Mouse (Mus musculus) bone marrow, adult 2 months (tissue): Measurements from ENCODE around the gene Gm5741. TPM values are rescaled to one million over a fixed set of nuclear protein-coding genes. Genes with fewer than 3 reads are reported as not detected.

Experiments used
- H3K27ac ChIP-seq: fragments of 200-500 bp; 2 replicates; pipeline ENCODE4 v1.5.1; 2012; ENCODE audit warnings: low read depth, mild to moderate bottlenecking, control low read depth, inconsistent platforms, low read length; ENCODE audit not compliant: control insufficient read depth, poor library complexity, insufficient read depth
- H3K4me1 ChIP-seq: fragments of 200-500 bp; 2 replicates; pipeline ENCODE4 v1.6.1; 2011; ENCODE audit warnings: low read length; ENCODE audit not compliant: control insufficient read depth, insufficient read depth
- H3K4me3 ChIP-seq: fragments of 200-500 bp; replicated peaks from 2 replicates; pipeline ENCODE3; 2011; ENCODE audit warnings: mild to moderate bottlenecking, low read depth, low read length, control low read depth; ENCODE audit not compliant: control insufficient read depth
- CTCF ChIP-seq: fragments of 200-500 bp; IDR thresholded peaks from 2 replicates; pipeline ENCODE4 v1.5.1; 2011; ENCODE audit warnings: low read length, control low read depth; ENCODE audit not compliant: control insufficient read depth, insufficient read depth
- POLR2A ChIP-seq: fragments of 200-500 bp; IDR thresholded peaks from 2 replicates; pipeline ENCODE4 v1.6.1; 2011; ENCODE audit warnings: low read depth, mild to moderate bottlenecking, control low read depth, low read length, borderline replicate concordance; ENCODE audit not compliant: control insufficient read depth
- WGBS: fragments of 180-500 bp; shearing (Covaris S2); methylation state at CpG from one replicate; pipeline ENCODE4 v1.1.7; 2018; 5-methylcytosine and 5-hydroxymethylcytosine counted together
- polyA plus RNA-seq: library from polyadenylated mRNA; stranded (reverse); fragments of >200 nt; gene quantifications from 2 replicates; pipeline ENCODE4 v1.2.4, GENCODE M21; 2011; ENCODE audit warnings: low replicate concordance; ENCODE audit not compliant: missing spikeins, insufficient read depth, insufficient read length

Gene Gm5741
- polyA plus RNA-seq, 1 experiment = not detected

DNA sequence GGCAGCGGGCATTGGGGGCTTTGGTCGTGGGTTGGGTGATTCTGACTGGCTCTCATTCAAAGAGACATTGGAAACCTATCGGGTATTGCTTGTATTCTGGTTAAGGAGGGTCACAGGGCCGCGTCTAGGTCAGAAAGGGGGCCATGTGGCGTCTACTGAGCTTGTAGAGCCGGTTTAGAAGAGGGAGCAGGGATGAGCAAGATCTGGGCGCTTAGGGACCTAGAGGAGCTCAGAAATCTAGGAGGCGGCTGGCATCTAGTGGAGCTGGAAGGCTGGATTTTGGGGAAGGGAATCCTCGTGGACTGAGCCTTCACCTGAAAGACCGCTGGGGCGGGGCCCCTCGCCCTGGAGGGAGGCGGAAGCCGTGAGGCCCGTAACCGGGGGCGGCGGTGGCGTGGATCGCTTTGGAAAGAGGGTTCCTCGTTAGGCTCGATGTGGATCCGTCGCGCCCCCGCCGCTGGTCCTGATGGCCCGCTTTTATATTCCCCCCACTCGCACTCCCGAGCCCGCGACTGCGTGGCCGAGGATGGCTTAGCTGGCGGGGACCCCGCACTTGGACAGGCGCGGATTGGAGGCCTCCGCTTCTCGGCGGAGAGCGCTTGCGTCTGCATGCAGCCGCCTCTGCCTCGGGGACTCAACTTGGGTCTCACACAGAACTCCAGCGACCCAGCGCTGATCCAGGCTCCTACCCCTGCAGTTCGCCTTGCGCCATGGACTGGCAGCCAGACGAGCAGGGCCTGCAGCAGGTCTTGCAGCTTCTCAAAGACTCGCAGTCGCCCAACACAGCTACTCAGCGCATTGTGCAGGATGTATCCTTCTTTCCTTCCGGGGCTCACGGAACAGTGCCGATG is 29.9 kb downstream of the Gm5741 start:
- peaks cover 1% of the 10 kb centered on the region; the same call in 1 of the 2 replicates for H3K4me1 ChIP-seq
- 1% methylated on average over 57 of the region's 57 CpGs for WGBS
- TF ChIP-seq POLR2A (no peak; the same call in 1 of the 2 replicates), CTCF (no peak)

GRCm38 (mm10) chr8:85037366-85037680 is 30.5 kb downstream of the Gm5741 start:
- H3K4me3 ChIP-seq = peak overlapping the region; percentile 89
- no peak for TF ChIP-seq CTCF
- TF ChIP-seq POLR2A = no peak
- peaks cover 1% of the 10 kb centered on the region; the same call in 1 of the 2 replicates for H3K4me1 ChIP-seq
- whole genome bisulfite sequencing = 0% methylated on average over 14 of the region's 14 CpGs
- H3K27ac ChIP-seq = peak overlapping the region; percentile 92; the same call in 1 of the 2 replicates

More for the DNA sequence above, 29.9 kb downstream of the Gm5741 start:
- H3K4me3 ChIP-seq = peak overlapping the region; percentile 89
- H3K27ac ChIP-seq = peak overlapping the region; percentile 7; the same call in 1 of the 2 replicates

GRCm38 (mm10) chr8:85036718-85037365 is 30.9 kb downstream of the Gm5741 start, which contains the start of gene Tnpo2:
Gene Tnpo2 (plus strand): TSS chr8:85036915.
- WGBS = under 1% methylated on average over 59 of the region's 59 CpGs
- TF ChIP-seq POLR2A = no peak
- no peak for TF ChIP-seq CTCF
- H3K4me1 ChIP-seq = peaks cover 1% of the 10 kb centered on the region; the same call in 1 of the 2 replicates
- H3K27ac ChIP-seq = peak within 1 kb of the TSS; percentile 92
- peak within 1 kb of the TSS; percentile 89 for H3K4me3 ChIP-seq

GRCm38 (mm10) chr8:85036381-85036717 is 31.4 kb downstream of the Gm5741 start:
- H3K4me1 ChIP-seq = peaks cover 1% of the 10 kb centered on the region; the same call in 1 of the 2 replicates
- H3K4me3 ChIP-seq = peak overlapping the region; percentile 89
- WGBS = under 1% methylated on average over 9 of the region's 9 CpGs
- TF ChIP-seq CTCF = no peak
- TF ChIP-seq POLR2A = no peak
- H3K27ac ChIP-seq = peak overlapping the region; percentile 63

- no peak for TF ChIP-seq CTCF
- TF ChIP-seq POLR2A = no peak
- Histone ChIP-seq H3K27ac (peak overlapping the region; percentile 41; the same call in 1 of the 2 replicates), H3K4me3 (peak overlapping the region; percentile 89), H3K4me1 (peaks cover 1% of the 10 kb centered on the region; the same call in 1 of the 2 replicates)
- 1% methylated on average over 15 of the region's 15 CpGs for WGBS
These were observed 32.0 kb downstream of the Gm5741 start for GRCm38 (mm10) chr8:85035728-85036310.

- 2% methylated on average over 12 of the region's 12 CpGs for WGBS
- no peak for TF ChIP-seq POLR2A
- H3K4me1 ChIP-seq = peaks cover 1% of the 10 kb centered on the region; the same call in 1 of the 2 replicates
- peak overlapping the region; percentile 39; the same call in 1 of the 2 replicates for H3K27ac ChIP-seq
- no peak overlapping the region for H3K4me3 ChIP-seq
These were observed 32.5 kb downstream of the Gm5741 start for GRCm38 (mm10) chr8:85035165-85035727.

DNA sequence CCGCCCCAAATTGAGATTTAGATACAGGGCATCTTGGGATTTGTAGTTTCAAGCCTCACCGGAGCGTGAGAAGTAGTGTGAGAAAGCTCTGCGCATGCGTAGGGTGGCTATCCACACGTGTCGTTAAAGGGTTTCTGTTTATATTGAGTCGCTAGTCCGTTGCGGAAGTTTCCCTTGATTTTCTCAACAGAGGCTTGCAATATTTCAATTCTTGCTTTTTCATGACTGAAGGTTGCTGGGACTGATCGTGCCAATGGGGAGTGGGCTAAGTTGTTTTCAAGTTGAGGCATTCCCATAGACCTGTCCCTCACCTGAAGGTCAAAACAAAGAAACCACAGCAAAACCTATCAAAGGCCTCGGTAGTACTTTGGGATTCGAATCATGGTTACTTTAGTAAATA is 33.0 kb downstream of the Gm5741 start:
- peaks cover 1% of the 10 kb centered on the region; the same call in 1 of the 2 replicates for H3K4me1 ChIP-seq

More for the DNA sequence above, 33.0 kb downstream of the Gm5741 start:
- TF ChIP-seq POLR2A (no peak), CTCF (no peak)
- 2% methylated on average over 13 of the region's 13 CpGs for WGBS
- H3K27ac ChIP-seq = no peak overlapping the region
- H3K4me3 ChIP-seq = peak overlapping the region; percentile 50
